Mouse (Mus musculus) kidney, postnatal 10 days (tissue): ENCODE results near the gene Hivep3.

Experiments used
- DNase-seq: peaks from one replicate; pipeline ENCODE4 v3.0.0; 2021; ENCODE audit warnings: mixed read lengths

Hivep3 gene

GRCm38 (mm10) chr4:119733184-119733880, at the start of gene Hivep3:
TSS of gene Hivep3 (plus strand) at chr4:119733784.
- peak; percentile 100 for DNase-seq

GRCm38 (mm10) chr4:119685746-119686145, 47.8 kb upstream of the Hivep3 start:
- no peak for DNase-seq

- no peak for DNase-seq
Measured at GRCm38 (mm10) chr4:119698339-119698738, 35.2 kb upstream of the Hivep3 start.

GRCm38 (mm10) chr4:119701269-119701954, 32.2 kb upstream of the Hivep3 start:
- no peak for DNase-seq

DNA sequence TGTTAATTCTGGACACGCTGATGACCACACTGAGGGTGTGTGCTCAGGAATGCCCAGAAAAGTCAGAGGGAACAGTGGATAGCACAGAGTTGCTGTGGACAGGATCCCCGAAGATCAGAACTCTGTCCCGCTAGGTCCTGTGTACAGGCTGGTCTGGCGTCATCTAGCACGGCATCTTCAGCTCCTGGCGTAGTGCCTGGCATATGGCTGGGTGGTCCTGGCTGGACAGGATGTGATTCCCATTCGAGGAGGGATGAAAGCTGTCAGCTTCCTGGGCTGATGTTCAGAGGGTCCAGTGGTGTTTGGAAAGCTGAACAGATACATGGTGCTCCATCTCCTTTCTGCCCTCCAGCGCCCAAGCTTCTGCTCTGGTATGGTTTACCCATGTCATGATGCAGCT, 29.6 kb upstream of the Hivep3 start:
- DNase-seq: no peak

DNA sequence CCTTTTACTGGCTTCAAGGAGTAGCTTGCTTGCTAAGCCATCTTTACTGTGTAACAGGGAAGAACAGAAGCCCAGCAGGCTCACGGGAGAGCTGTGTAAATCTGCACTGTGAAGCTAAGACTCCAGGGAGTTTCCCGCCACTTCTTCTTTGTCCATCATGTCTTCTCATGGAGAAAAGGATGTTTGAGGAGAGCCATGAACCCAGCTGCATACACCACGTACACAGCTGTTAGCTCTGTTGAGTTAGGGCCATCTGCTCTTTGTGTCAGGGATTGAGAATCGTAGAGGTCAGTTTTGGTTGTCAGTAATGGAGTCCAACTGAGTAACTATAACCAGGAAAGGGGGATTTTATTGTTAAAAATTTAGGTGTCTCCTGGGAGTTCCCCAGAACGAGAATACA, 26.3 kb upstream of the Hivep3 start:
- DNase-seq: peak; percentile 26

GRCm38 (mm10) chr4:119707751-119708150, 25.8 kb upstream of the Hivep3 start:
- peak; percentile 44 for DNase-seq

- no peak for DNase-seq
Measured at GRCm38 (mm10) chr4:119710208-119710607, 23.4 kb upstream of the Hivep3 start.

- no peak for DNase-seq
Measured at GRCm38 (mm10) chr4:119717443-119717842, 16.1 kb upstream of the Hivep3 start.

GRCm38 (mm10) chr4:119721531-119721930, 12.1 kb upstream of the Hivep3 start:
- DNase-seq: no peak

DNA sequence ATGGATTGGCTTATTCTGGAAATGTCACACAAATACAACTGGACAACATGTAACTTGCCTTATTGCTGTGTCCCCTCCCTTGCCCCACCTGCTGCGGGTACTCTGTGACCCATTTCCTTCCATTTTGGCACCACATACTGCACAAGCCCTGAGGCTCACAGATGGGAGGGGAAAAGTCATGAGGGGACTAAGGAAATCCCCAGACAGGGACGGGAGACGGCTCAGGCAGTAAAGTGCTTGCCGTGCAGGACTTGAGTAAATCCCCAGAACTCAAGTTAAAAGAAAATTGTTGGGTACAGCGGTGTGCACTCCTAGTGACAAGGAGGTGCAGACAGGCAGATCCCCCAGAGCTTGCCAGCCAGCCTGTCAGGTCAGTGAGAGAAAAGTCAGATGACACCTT, 7.5 kb upstream of the Hivep3 start:
- no peak for DNase-seq

GRCm38 (mm10) chr4:119727871-119728270, 5.7 kb upstream of the Hivep3 start:
- no peak for DNase-seq

DNA sequence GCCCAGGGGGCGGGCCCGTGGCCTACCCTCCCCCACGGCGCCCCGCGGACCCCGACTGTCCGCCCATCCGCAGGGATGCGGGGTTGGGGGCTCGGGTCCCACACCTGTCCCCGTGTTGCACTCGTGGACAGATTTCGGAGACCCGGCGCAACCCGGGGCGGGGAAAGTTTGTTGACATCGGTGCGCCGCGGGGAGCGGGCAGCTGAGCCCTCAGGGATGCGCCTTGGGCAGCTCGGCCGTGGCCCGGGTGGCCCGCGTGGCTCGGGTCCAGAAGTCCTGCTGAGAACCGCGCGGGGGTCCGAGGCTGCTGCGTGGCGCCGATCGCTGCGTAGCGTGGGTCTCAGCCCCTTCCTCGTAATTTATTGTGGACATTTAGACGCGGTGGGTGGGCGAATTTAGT, 358 bp downstream of the Hivep3 start:
- DNase-seq: peak; percentile 76

DNA sequence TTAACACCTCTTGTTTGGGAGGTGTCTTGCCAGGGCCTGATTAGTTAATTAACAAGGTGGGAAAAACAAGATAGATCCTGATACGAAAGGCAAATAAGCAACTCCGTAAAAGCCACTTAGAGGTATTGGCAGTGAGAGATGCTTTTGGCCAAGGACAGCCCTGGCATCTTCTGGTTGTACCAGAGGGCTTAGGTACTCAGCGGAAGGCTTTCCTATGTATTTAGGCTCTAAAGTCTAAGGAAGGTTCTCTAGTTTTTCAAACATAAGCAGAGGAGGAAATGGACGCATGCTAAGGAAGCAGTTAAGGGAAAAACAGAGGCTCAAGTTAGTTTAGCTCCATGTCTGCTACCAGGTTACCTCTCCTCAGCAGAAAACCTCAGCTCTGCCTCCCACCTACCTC, 768 bp downstream of the Hivep3 start:
- no peak for DNase-seq

- peak; percentile 38 for DNase-seq
Measured at GRCm38 (mm10) chr4:119738641-119739040, 5.1 kb downstream of the Hivep3 start.

GRCm38 (mm10) chr4:119739301-119740062, 5.9 kb downstream of the Hivep3 start:
- peak; percentile 18 for DNase-seq

- no peak for DNase-seq
Measured at GRCm38 (mm10) chr4:119748341-119748740, 14.8 kb downstream of the Hivep3 start.

- no peak for DNase-seq
Measured at GRCm38 (mm10) chr4:119750157-119750556, 16.6 kb downstream of the Hivep3 start.

GRCm38 (mm10) chr4:119750681-119751211, 17.2 kb downstream of the Hivep3 start:
- DNase-seq: no peak

GRCm38 (mm10) chr4:119751408-119752006, 17.9 kb downstream of the Hivep3 start:
- peak; percentile 70 for DNase-seq

DNA sequence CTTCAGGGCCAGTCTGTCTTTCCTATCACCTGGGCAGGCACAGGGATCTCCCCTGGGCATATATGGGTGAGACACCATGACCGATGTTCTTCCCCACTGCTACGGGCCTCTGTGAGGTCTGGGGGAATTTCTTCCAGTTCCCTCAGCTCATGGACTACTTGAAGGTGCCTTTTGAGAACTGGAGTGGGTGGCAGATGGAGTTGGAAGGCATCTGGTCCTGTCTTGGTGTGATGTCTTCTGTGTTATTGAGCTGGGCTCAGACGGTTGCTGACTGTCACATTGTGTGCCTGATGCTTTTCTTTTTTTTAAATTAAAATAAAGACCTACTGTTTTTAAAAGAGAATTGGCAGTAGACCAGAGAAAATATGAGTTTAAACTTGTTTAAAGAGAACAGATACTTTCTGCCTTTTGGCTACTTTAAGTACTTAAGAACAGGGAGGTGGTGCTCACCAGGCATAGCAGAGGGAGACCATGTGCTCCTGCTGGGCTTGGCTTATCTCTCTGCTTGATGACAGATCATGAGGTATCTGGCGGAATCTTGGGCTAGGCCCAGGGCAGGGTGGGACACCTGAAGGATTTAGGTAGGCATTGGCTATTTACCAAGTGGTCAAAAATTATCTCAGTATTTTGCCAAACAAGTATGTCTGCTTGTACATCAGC, 26.1 kb downstream of the Hivep3 start:
- DNase-seq: no peak

DNA sequence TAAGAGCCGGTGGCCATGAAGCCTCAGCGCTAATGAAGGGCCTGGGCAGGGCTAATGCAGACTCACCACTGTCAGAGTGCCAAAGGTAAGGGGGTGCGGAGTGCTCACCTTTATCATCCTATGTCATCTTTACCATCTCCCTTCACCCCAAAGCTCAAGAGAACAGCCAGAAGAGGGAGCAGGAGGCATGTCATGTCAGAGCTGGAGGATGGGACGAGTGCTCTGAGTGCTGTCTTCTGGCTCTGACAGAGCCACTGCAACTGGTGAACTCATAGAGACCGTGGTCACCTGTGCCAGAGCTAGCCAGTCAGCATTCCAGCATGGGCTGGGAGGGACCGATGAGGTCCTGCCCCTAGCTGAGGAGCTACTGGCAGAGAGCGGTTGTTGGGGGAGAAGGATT, 27.2 kb downstream of the Hivep3 start:
- DNase-seq: no peak
